Mouse (Mus musculus): ENCODE measurements around the gene Cpm.

Cpm gene

DNA sequence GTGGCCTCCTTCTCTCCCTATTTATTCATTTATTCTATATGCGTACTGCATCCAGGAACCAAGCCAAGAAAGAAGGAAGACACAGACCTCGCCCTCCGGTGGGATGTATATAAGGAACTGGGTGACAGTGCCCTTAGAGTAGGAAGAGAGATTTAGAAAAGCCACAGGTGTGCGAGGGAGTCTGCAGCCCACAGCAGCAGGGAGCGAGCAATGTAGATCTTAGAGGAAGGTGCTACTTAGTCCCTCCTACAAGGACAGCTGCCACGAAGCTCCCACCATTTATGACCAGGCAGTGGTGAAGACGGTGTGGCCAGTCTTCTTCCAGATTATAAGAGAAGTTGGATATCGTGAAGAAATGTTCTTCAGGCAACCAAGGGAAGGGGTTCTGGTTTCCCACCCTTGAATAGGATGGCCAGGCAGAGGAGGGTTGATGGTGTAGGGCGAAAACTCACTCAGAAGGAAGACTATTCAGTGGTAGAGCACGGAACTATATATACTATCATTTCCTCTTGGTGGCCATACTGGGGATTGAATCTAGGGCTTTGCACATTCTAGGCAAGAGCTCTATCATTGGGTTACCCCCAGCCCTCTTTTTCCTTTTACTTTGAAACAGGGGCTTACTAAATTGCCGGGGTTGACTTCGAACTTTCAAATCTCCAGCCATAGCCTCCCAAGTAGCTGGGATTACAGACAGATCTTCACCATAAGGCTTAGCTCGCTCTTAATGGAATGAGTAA, 42.8 kb downstream of the Cpm start:
- DNase-seq (ENCODE audit: extremely low spot score, low read depth, low spot score) = no peak

- DNase-seq (ENCODE audit: extremely low spot score, low read depth, low spot score) = no peak
Observed at GRCm38 (mm10) chr10:117672693-117673092, 43.4 kb downstream of the Cpm start.

DNA sequence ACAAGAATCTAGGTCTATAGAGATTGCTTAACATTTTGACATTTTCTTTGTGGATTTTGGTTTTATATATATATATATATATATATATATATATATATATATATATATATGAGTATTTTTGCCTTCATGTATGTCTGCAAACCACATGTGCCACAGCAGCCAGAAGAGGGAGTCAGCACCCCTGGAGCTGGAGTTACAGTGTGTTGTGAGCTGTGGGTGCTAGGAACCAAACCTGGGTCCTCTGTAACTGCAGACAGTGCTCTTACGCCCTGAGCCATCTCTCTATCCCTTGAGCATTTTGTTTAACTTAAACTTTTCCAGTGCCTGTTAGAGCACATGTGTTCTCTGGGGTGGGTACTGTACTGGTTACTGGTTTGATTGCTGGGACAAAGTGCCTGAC, 44.6 kb downstream of the Cpm start:
- DNase-seq (ENCODE audit: extremely low spot score, low read depth, low spot score) = no peak

- DNase-seq (ENCODE audit: extremely low spot score, low read depth, low spot score) = no peak
Observed at GRCm38 (mm10) chr10:117674359-117675019, 45.2 kb downstream of the Cpm start.

DNA sequence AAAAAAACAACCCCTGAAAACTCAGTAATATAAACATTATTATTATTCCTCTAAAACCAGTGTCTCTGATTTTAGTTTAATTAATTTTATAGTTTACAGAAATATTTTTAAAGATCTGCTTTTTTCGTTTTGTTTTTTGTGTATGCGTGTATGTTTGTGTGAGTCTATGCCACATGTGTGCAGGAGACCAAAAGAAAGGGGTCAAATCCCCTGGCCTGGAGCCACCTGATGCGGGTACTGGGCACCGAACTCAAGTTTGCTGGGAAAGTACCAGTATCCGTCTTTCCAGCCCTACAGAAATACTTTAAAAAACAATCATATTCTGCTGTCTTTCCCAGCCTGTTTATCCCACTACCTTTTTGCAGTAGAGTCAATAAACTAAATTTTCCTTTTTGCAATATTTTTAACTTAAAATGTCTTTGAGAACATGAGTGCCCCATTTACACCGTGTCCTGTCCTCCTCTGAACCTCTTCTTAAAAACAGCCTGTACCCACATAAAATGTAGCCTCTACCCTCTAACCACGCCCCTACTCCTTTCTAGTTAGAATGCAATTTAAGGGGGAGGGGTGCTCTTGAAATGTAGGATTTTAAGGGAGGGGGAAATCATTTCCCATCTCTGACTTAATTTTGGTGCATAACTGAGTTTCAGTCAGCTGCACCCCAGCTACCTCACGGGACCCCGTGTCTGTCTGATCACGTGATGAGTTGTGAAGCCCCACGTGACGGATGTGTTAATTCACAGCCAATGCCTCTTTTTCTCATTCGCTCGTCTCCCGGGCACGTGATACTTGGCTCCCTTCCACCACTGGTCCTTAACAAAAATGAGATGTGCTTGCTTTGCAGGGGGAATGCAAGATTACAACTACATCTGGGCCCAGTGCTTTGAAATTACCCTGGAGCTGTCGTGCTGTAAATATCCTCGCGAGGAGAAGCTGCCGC, 46.1 kb downstream of the Cpm start:
- no peak for DNase-seq (ENCODE audit: extremely low spot score, low read depth, low spot score)

GRCm38 (mm10) chr10:117676036-117676643, 46.8 kb downstream of the Cpm start:
- DNase-seq (ENCODE audit: extremely low spot score, low read depth, low spot score) = no peak

GRCm38 (mm10) chr10:117676644-117677313, 47.5 kb downstream of the Cpm start:
- DNase-seq (ENCODE audit: extremely low spot score, low read depth, low spot score) = no peak

- no peak for DNase-seq (ENCODE audit: extremely low spot score, low read depth, low spot score)
Observed at GRCm38 (mm10) chr10:117677494-117678236, 48.4 kb downstream of the Cpm start.

- DNase-seq (ENCODE audit: extremely low spot score, low read depth, low spot score) = no peak
Observed at GRCm38 (mm10) chr10:117678357-117678756, 49.1 kb downstream of the Cpm start.

DNA sequence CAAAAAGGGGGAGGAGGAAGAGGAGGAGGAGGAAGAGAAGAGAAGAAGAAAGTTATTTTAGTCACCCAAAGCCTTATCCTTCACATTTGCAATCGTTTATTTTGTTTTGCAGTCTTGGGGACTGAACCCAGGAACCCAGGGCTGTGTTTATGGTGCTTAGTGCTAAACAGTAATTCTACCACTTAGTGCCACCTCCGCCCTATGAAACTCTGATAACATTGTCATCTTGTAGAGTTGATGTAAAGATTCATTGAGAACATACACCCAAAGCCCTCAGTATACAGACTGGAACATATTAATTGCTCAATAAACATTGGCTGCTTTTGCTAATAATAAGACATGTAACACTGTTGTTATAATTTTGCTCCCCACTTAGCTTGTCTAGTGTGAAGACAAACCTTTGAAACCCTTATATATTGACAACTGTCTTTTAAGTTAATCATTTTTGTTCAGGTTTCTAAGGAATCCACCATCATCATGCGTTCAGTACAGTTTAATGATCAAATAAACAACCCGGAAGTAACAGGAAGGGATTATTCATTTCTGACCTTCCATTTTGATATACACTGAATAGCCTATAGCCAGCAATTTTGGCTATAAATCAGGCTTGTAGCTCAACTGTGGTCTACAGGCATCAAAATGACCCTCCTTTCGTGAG, 49.9 kb downstream of the Cpm start:
- no peak for DNase-seq (ENCODE audit: extremely low spot score, low read depth, low spot score)

- no peak for DNase-seq (ENCODE audit: extremely low spot score, low read depth, low spot score)
Observed at GRCm38 (mm10) chr10:117679963-117680473, 50.7 kb downstream of the Cpm start.

GRCm38 (mm10) chr10:117680868-117681513, 51.7 kb downstream of the Cpm start:
- no peak for DNase-seq (ENCODE audit: extremely low spot score, low read depth, low spot score)

GRCm38 (mm10) chr10:117681543-117681942, 52.2 kb downstream of the Cpm start:
- DNase-seq (ENCODE audit: extremely low spot score, low read depth, low spot score) = no peak

GRCm38 (mm10) chr10:117681999-117682857, 52.9 kb downstream of the Cpm start:
- DNase-seq (ENCODE audit: extremely low spot score, low read depth, low spot score) = no peak

GRCm38 (mm10) chr10:117682858-117683733, 53.8 kb downstream of the Cpm start:
- no peak for DNase-seq (ENCODE audit: extremely low spot score, low read depth, low spot score)

DNA sequence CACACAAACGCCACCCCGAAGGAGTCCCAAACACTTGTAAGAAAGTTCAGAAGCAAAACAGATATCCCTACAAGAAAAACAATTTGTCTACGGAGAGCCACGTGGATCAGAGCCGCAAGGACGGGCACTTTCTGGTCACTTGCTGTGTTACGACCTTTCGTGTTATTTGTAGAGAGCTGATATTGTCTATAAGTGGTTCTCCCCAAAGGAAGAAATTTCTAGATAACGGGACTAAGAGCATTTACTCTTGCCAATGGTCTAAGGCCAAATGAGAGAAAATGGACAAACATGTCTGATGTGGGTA, 54.4 kb downstream of the Cpm start:
- DNase-seq (ENCODE audit: extremely low spot score, low read depth, low spot score) = no peak

Data from hindlimb bud, embryonic 11.5 days (tissue).